Mouse (Mus musculus) lung, embryonic 15.5 days (tissue): Measurements from ENCODE around the gene Rad9a. TPM values are rescaled to one million over a fixed set of nuclear protein-coding genes. Genes with fewer than 3 reads are reported as not detected.
A peak's percentile ranks its signal among the peaks of the same experiment; 100 is the strongest.
"Not testable (repeated sequence)": the region's sequence is repeated elsewhere in the genome, so short reads cannot be mapped to it uniquely, and the experiment has no call there.

Source experiments
- ATAC-seq: fragments of 200-750 bp; cut with Nextera tagmentation; 2 replicates; pipeline ENCODE4 v1.8.0; 2017; ENCODE audit warnings: moderate number of reproducible peaks, borderline replicate concordance; ENCODE audit not compliant: low FRiP score, low TSS enrichment; ENCODE audit errors: extremely low read depth
- H3K27ac ChIP-seq: fragments of 300-500 bp; sonication (generic); 2 replicates; pipeline ENCODE4 v1.5.1; 2015; ENCODE audit warnings: moderate library complexity, mild to moderate bottlenecking, inconsistent platforms
- H3K27me3 ChIP-seq: fragments of 300-500 bp; sonication (generic); 2 replicates; pipeline ENCODE4 v1.6.1; 2015; ENCODE audit warnings: inconsistent platforms
- H3K36me3 ChIP-seq: fragments of 300-500 bp; sonication (generic); 2 replicates; pipeline ENCODE4 v1.6.1; 2015; ENCODE audit warnings: inconsistent platforms
- H3K4me1 ChIP-seq: fragments of 300-500 bp; sonication (generic); 2 replicates; pipeline ENCODE4 v1.6.1; 2015; ENCODE audit warnings: inconsistent platforms
- H3K4me2 ChIP-seq: fragments of 300-500 bp; sonication (generic); 2 replicates; pipeline ENCODE4 v1.6.1; 2015; ENCODE audit warnings: inconsistent platforms, mild to moderate bottlenecking, moderate library complexity
- H3K4me3 ChIP-seq: fragments of 300-500 bp; sonication (generic); 2 replicates; pipeline ENCODE4 v1.5.1; 2015; ENCODE audit warnings: mild to moderate bottlenecking, inconsistent platforms
- H3K9ac ChIP-seq: fragments of 300-500 bp; sonication (generic); 2 replicates; pipeline ENCODE4 v1.6.1; 2015; ENCODE audit warnings: inconsistent platforms
- H3K9me3 ChIP-seq: fragments of 300-500 bp; sonication (generic); 2 replicates; pipeline ENCODE4 v1.6.1; 2016; ENCODE audit warnings: inconsistent platforms
- WGBS: fragments of 180-500 bp; shearing (Covaris S2); methylation state at CpG from one replicate; pipeline ENCODE4 v1.1.7; 2015; 5-methylcytosine and 5-hydroxymethylcytosine counted together
- polyA plus RNA-seq: library from polyadenylated mRNA; unstranded; fragments of >200 nt; fragmentation: Nextera tagmentation; extraction: Ambion mirVana; gene quantifications from 2 replicates; pipeline ENCODE4 v1.2.1, GENCODE M21; 2015

Rad9a gene
- polyA plus RNA-seq, result 32.5 and 34.7 TPM in 2 replicates

DNA sequence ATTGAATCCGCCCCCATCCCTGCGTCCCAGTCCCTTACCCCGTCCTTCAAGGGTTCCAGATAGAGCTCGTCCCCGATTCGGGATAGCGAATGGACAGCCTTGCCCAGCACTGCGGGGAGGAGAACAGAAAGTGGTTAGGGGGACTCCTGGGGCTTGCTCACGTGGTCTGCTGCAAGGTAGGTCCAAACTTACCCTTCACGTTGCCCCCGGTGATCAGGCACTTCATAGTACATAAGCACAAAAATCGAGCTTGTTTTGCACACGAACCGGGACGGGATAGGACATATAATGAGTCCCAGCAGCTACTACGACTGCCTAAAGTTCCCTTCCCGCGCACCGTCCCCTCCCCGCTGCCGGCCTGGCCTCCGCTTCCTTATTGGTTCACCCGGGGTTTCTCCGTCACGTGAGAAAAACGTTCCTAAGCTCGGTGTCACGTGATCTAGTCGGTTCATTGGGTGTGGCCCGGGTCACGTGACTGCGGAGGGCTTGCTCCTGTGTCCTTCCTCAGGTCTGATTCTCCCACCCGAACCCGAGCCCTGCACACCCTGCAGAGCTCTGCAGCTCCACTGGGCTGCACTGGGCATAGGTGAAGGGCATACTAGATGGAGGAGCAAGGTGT is at the start of gene Rad9a:
Rad9a (minus strand) TSS at position 372 of the 619 bp plus-strand sequence.
- peak within 1 kb of the TSS; percentile 75 for H3K9ac ChIP-seq
- peak; percentile 88 for ATAC-seq

DNA sequence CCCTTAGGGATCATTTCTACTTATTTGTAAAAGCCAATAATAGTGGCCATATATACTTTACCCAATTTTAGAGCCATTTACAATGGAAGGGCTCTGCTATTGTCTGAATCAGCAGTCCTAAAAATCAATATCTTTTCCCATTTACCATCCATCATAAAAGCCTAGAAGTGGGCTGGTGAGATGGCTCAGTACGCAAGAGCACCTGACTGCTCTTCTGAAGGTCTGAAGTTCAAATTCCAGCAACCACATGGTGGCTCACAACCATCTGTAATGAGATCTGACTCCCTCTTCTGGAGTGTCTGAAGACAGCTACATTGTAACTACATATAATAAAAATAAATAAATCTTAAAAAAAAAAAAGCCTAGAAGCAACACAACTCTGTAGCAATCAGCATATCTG is 47.2 kb upstream of the Rad9a start:
- H3K9me3 ChIP-seq, H3K36me3 ChIP-seq, H3K27me3 ChIP-seq, H3K4me3 ChIP-seq, H3K9ac ChIP-seq, H3K27ac ChIP-seq, ATAC-seq, H3K4me1 ChIP-seq, H3K4me2 ChIP-seq: not testable (repeated sequence)
- WGBS, result 58% methylated on average over 1 of the region's 1 CpGs

More for the DNA sequence above, at the start of gene Rad9a:
- Histone ChIP-seq H3K27ac (peak within 1 kb of the TSS; percentile 61), H3K4me2 (peak within 1 kb of the TSS; percentile 82), H3K9me3 (no peaks in the 10 kb centered on the region), H3K36me3 (peaks cover 21% of the 10 kb centered on the region), H3K4me1 (peaks cover 21% of the 10 kb centered on the region), H3K4me3 (peak within 1 kb of the TSS; percentile 64), H3K27me3 (peaks cover 4% of the 10 kb centered on the region; the same call in 1 of the 2 replicates)
- under 1% methylated on average over 34 of the region's 34 CpGs for WGBS

GRCm38 (mm10) chr19:4247010-4247409 is 45.5 kb upstream of the Rad9a start:
- no peaks in the 10 kb centered on the region for H3K9me3 ChIP-seq
- ATAC-seq, result no peak
- H3K4me2 ChIP-seq, result no peak overlapping the region
- no peak overlapping the region for H3K27ac ChIP-seq
- no peaks in the 10 kb centered on the region for H3K36me3 ChIP-seq
- no peak overlapping the region for H3K4me3 ChIP-seq
- no peak overlapping the region for H3K9ac ChIP-seq
- 67% methylated on average over 1 of the region's 1 CpGs for WGBS
- no peaks in the 10 kb centered on the region for H3K4me1 ChIP-seq
- no peaks in the 10 kb centered on the region for H3K27me3 ChIP-seq

- no peaks in the 10 kb centered on the region for H3K27me3 ChIP-seq
- no peaks in the 10 kb centered on the region for H3K9me3 ChIP-seq
- H3K9ac ChIP-seq, result no peak overlapping the region
- no peak for ATAC-seq
- no peak overlapping the region for H3K27ac ChIP-seq
- H3K4me3 ChIP-seq, result no peak overlapping the region
- WGBS, result 78% methylated on average over 6 of the region's 6 CpGs
- no peaks in the 10 kb centered on the region for H3K4me1 ChIP-seq
- no peaks in the 10 kb centered on the region for H3K36me3 ChIP-seq
- H3K4me2 ChIP-seq, result no peak overlapping the region
Measured at GRCm38 (mm10) chr19:4244775-4245174, 43.3 kb upstream of the Rad9a start.

DNA sequence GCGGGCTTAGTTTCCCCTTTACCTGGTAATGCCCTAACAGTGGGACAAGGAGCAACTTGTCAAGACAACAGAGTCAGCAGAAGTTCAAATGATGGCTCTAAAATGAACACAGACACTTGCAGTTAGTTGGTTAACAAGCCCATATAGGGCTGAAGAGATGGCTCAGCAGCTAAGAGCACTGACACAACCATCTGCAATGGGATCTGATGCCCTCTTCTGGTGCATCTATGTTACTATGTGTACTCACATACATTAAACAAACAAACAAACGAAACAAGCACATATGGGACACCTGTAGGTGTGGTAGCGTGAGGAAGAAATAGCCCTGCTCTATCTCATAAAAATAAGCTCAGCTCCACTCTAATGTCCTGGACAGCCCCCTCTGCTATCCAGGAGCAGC is 41.0 kb upstream of the Rad9a start:
- H3K4me3 ChIP-seq, result no peak overlapping the region
- WGBS, result 58% methylated on average over 3 of the region's 3 CpGs
- no peaks in the 10 kb centered on the region for H3K4me1 ChIP-seq
- H3K9ac ChIP-seq, result no peak overlapping the region
- no peaks in the 10 kb centered on the region for H3K36me3 ChIP-seq
- ATAC-seq, result no peak
- no peaks in the 10 kb centered on the region for H3K27me3 ChIP-seq
- no peaks in the 10 kb centered on the region for H3K9me3 ChIP-seq
- no peak overlapping the region for H3K4me2 ChIP-seq
- no peak overlapping the region for H3K27ac ChIP-seq

DNA sequence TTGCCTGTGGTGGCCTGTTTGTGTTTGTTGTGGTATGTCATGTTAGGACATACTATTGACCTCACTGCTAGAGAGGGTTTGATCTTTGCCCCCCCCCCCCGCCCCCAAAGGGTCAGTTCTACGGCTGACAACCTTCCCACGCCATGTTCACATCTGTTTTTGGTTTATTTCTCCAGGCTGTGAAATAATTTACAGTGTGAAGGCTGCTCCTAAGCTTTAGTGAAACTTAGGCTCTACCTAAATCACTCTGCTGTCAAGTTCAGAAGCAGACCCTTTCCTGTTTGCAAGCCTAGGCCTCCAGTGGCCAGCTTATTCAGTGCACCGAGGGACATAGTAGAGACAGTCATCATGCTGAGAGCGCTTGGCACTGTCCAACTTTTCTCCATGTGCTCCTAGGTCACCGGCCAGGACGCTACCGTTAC is 38.8 kb upstream of the Rad9a start:
- Histone ChIP-seq H3K9me3 (no peaks in the 10 kb centered on the region), H3K27ac (no peak overlapping the region), H3K4me2 (no peak overlapping the region), H3K36me3 (no peaks in the 10 kb centered on the region), H3K4me3 (no peak overlapping the region), H3K4me1 (no peaks in the 10 kb centered on the region), H3K9ac (no peak overlapping the region), H3K27me3 (no peaks in the 10 kb centered on the region)
- ATAC-seq, result no peak
- WGBS, result 54% methylated on average over 8 of the region's 8 CpGs

DNA sequence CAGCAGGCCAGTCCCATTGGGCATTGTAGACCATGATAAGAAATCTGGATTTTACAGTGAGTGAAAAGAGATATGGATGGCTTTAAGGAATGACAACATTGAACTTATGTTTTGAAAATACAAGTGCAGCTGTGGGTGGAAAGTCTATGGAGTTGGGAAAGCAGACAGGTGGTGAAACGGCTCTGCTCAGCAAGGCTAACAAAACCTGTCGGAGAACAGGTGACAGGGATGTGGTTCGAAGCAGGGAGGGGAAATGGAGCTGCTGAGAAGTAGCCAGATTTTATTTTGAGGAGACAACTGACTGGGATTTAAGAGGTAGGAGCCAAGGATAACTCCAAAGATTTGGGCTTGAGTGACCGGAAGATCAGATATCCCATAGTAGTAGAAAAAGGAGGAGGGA is 33.1 kb upstream of the Rad9a start:
- WGBS, result 66% methylated on average over 4 of the region's 4 CpGs
- Histone ChIP-seq H3K36me3 (no peaks in the 10 kb centered on the region), H3K27ac (no peak overlapping the region), H3K4me3 (no peak overlapping the region), H3K27me3 (peaks cover 3% of the 10 kb centered on the region; the same call in 1 of the 2 replicates), H3K4me1 (peaks cover 13% of the 10 kb centered on the region), H3K4me2 (no peak overlapping the region), H3K9ac (no peak overlapping the region), H3K9me3 (no peaks in the 10 kb centered on the region)
- ATAC-seq, result no peak

DNA sequence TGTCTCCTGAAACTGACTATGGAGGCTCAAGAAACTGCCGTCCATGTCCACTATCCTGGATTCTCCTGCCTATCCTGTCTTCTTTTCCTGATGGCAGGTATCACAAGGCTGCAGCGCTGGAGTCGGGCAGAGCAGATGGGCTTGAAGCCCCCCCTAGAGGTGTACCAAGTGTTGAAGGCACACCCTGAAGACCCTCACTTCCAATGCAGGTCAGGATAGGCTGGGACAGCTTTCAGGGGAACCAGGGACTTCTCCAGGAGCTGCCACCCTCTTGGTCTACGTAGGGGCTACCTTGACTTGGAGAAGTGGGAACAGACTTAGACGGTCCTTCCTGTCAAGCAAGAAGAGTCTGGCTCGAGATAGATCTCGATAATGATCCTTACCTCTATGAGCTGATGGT is 31.2 kb upstream of the Rad9a start:
- H3K4me3 ChIP-seq, result peak overlapping the region; percentile 52
- H3K36me3 ChIP-seq, result no peaks in the 10 kb centered on the region
- WGBS, result 78% methylated on average over 7 of the region's 7 CpGs
- ATAC-seq, result no peak
- peaks cover 14% of the 10 kb centered on the region; the same call in 1 of the 2 replicates for H3K27me3 ChIP-seq
- no peaks in the 10 kb centered on the region for H3K9me3 ChIP-seq
- peak overlapping the region; percentile 71 for H3K4me2 ChIP-seq
- H3K9ac ChIP-seq, result no peak overlapping the region
- H3K27ac ChIP-seq, result peak overlapping the region; percentile 87
- peaks cover 19% of the 10 kb centered on the region for H3K4me1 ChIP-seq

DNA sequence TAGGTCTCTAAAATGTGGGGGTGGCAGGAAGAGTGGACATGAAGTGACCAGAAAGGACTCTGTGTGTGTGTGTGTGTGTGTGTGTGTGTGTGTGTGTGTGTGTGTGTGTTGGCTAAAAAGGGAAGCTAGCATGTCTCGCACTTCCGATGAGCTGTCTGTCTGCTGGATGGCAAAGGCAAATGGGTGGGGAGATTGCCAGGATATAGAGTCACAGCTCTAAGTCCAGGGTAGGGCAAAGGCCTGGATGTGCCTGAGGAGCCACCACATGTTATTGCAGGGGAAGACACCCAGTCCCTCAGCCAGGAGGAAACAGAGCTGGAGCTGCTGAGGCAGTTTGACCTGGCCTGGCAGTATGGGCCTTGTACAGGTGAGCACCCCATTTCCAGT is 30.7 kb upstream of the Rad9a start:
- no peaks in the 10 kb centered on the region for H3K36me3 ChIP-seq
- ATAC-seq, result no peak
- WGBS, result 35% methylated on average over 2 of the region's 2 CpGs
- peak overlapping the region; percentile 71 for H3K4me2 ChIP-seq
- H3K4me3 ChIP-seq, result peak overlapping the region; percentile 52
- peak overlapping the region; percentile 87 for H3K27ac ChIP-seq
- H3K9me3 ChIP-seq, result no peaks in the 10 kb centered on the region
- H3K27me3 ChIP-seq, result peaks cover 14% of the 10 kb centered on the region; the same call in 1 of the 2 replicates
- H3K9ac ChIP-seq, result peak overlapping the region; percentile 40
- H3K4me1 ChIP-seq, result peaks cover 24% of the 10 kb centered on the region

DNA sequence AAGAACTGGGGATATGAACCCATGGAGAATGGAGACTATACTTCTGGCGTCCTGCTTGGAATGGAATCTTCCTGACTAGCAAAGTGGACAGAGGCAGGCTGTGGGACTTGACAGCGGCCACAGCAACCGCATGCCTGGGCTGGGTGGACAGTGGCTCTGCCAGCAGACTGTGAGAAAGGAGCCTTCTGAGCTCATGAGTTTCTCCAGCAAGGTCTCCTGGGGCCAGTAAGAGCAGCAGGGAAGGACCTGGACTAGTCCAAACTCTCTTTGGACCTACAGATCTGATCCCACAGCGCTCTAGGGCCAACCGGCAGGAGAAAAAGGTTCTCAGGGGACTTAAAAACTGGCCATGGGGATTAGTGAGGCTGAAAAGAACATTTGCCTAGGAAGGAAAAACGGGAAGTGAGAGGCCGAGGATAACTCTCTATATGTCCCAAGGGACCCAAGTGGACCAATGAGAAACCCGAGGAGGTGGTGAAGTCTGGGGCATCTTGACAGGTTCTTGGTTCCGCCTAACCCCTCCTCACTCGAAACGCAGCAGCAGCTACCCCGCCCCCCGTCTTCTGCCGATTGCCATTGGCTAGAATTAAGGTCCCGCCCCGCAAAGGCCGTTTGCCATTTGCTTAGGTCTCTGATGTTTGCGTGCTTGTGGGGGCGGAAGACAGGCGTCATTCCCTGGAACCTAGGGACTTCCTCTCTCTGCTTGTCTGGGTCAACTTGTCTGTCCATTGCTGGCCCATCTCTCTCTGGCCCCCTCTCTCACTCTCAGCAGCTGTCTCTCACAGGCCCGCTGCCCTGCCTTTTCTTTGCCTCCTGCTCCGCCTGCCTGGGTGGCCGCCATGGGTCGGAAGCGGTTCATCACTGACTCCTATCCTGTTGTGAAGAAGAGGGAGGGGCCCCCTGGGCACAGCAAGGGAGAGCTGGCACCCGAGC is 30.1 kb upstream of the Rad9a start, which contains the start of gene Pold4:
Pold4 (plus strand) TSS at position 647 of the 933 bp plus-strand sequence.
- Histone ChIP-seq H3K4me3 (peak within 1 kb of the TSS; percentile 52), H3K9me3 (no peaks in the 10 kb centered on the region), H3K27ac (peak within 1 kb of the TSS; percentile 87), H3K9ac (peak within 1 kb of the TSS; percentile 40), H3K4me2 (peak within 1 kb of the TSS; percentile 71), H3K4me1 (peaks cover 25% of the 10 kb centered on the region), H3K36me3 (no peaks in the 10 kb centered on the region), H3K27me3 (peaks cover 14% of the 10 kb centered on the region; the same call in 1 of the 2 replicates)
- peak; percentile 92 for ATAC-seq
- WGBS, result 10% methylated on average over 26 of the region's 26 CpGs

- Histone ChIP-seq H3K27ac (no peak overlapping the region), H3K27me3 (peaks cover 14% of the 10 kb centered on the region; the same call in 1 of the 2 replicates), H3K4me2 (no peak overlapping the region), H3K9ac (no peak overlapping the region), H3K9me3 (no peaks in the 10 kb centered on the region), H3K4me1 (peaks cover 25% of the 10 kb centered on the region), H3K4me3 (no peak overlapping the region), H3K36me3 (no peaks in the 10 kb centered on the region)
- ATAC-seq, result no peak
- WGBS, result 67% methylated on average over 8 of the region's 8 CpGs
Measured at GRCm38 (mm10) chr19:4230415-4230814, 29.0 kb upstream of the Rad9a start.
